Mouse (Mus musculus): ENCODE measurements at regions not wholly inside any gene's neighbourhood (a gene's known extent, or its start where the extent isn't known, plus 50 kb on each side); places are given as distances from the start of the nearest gene placed in this dataset.

GRCm38 (mm10) chr2:53723231-53723630 is 362.1 kb downstream of the Rprm start:
- TF ChIP-seq CTCF (IDR thresholded peaks at IDR 0.05; ENCODE audit: extremely low read depth, insufficient read depth, insufficient read length, insufficient replicate concordance): no peak
- TF ChIP-seq POLR2A (IDR thresholded peaks at IDR 0.05; ENCODE audit: low read depth, low read length): no peak
